Mouse (Mus musculus) stomach, postnatal 0 days (tissue): ENCODE results near the gene Ccdc84.

Source experiments
- CTCF ChIP-seq: IDR thresholded peaks from 2 replicates; pipeline ENCODE4 v1.5.1; 2016; ENCODE audit warnings: antibody characterized with exemption, low read depth, mild to moderate bottlenecking, moderate library complexity
- EP300 ChIP-seq: optimal IDR thresholded peaks from 2 replicates; pipeline ENCODE3; 2016; ENCODE audit warnings: antibody characterized with exemption

GRCm38 (mm10) chr9:44361190-44361917 lies 57.0 kb downstream of the Ccdc84 start, which contains the start of gene Vps11:
- peak; percentile 27; the same call in 1 of the 2 replicates for TF ChIP-seq CTCF
- TF ChIP-seq EP300 = no peak
